Mouse (Mus musculus) lung, adult 2 months (tissue): ENCODE results near the gene Apbb2.

Experiments
- CTCF ChIP-seq: fragments of 200-500 bp; IDR thresholded peaks from 2 replicates; pipeline ENCODE4 v1.5.1; 2011; ENCODE audit warnings: mild to moderate bottlenecking, low read length, control low read depth; ENCODE audit not compliant: insufficient read depth
- POLR2A ChIP-seq: fragments of 200-500 bp; IDR thresholded peaks from 2 replicates; pipeline ENCODE4 v1.6.1; 2011; ENCODE audit warnings: low read depth, mild to moderate bottlenecking, control low read depth, low read length, borderline replicate concordance; ENCODE audit errors: extremely low read depth

- no peak for TF ChIP-seq CTCF
- no peak for TF ChIP-seq POLR2A
Measured at GRCm38 (mm10) chr5:66387481-66387880, 231.1 kb downstream of the Apbb2 start.
